Mouse (Mus musculus): Measurements from ENCODE around the gene Miga2. TPM values are rescaled to one million over a fixed set of nuclear protein-coding genes. Genes with fewer than 3 reads are reported as not detected.

Gene Miga2
- polyA plus RNA-seq, 1 experiment from 2014 or later = 29.4 TPM

DNA sequence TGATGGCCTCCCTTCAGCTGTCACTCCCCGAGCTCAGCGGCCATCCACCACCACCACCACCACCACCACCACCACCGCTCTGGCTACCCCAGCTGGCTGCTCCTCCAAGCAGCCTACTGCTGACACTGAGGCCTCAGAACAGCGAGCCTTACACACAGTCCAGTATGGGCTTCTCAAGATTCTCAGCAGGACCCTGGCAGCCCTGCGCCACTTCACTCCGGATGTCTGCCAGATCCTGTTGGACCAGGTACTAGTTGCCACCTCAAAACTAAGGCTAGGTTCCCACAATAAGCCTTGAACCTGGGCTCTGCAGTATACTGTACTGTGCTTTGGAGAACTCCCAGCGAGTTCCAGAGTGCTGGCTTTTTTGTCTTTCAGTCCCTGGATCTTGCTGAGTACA lies 21.5 kb upstream of the Miga2 start:
- WGBS = 95% methylated on average over 7 of the region's 7 CpGs
- Histone ChIP-seq H3K9me3 (no peaks in the 10 kb centered on the region), H3K4me2 (replicated peaks) (no peak overlapping the region), H3K4me3 (replicated peaks) (no peak overlapping the region), H3K9ac (replicated peaks) (no peak overlapping the region), H3K36me3 (peaks cover 97% of the 10 kb centered on the region), H3K4me1 (replicated peaks) (no peaks in the 10 kb centered on the region), H3K27me3 (no peaks in the 10 kb centered on the region), H3K27ac (no peak overlapping the region)
- no peak for ATAC-seq

GRCm38 (mm10) chr2:30343601-30344137 lies 20.4 kb upstream of the Miga2 start:
- Histone ChIP-seq H3K36me3 (peaks cover 100% of the 10 kb centered on the region), H3K4me2 (replicated peaks) (no peak overlapping the region), H3K9me3 (no peaks in the 10 kb centered on the region), H3K27ac (peak overlapping the region; percentile 30; the same call in 1 of the 2 replicates), H3K27me3 (no peaks in the 10 kb centered on the region), H3K9ac (replicated peaks) (no peak overlapping the region), H3K4me1 (replicated peaks) (no peaks in the 10 kb centered on the region), H3K4me3 (replicated peaks) (no peak overlapping the region)
- 72% methylated on average over 14 of the region's 14 CpGs for WGBS
- ATAC-seq = no peak

GRCm38 (mm10) chr2:30345971-30346676 lies 17.9 kb upstream of the Miga2 start:
- 93% methylated on average over 7 of the region's 7 CpGs for WGBS
- Histone ChIP-seq H3K36me3 (peaks cover 100% of the 10 kb centered on the region), H3K9me3 (no peaks in the 10 kb centered on the region), H3K4me2 (replicated peaks) (no peak overlapping the region), H3K27ac (no peak overlapping the region), H3K4me3 (replicated peaks) (no peak overlapping the region), H3K4me1 (replicated peaks) (no peaks in the 10 kb centered on the region), H3K9ac (replicated peaks) (no peak overlapping the region), H3K27me3 (no peaks in the 10 kb centered on the region)
- ATAC-seq = no peak

DNA sequence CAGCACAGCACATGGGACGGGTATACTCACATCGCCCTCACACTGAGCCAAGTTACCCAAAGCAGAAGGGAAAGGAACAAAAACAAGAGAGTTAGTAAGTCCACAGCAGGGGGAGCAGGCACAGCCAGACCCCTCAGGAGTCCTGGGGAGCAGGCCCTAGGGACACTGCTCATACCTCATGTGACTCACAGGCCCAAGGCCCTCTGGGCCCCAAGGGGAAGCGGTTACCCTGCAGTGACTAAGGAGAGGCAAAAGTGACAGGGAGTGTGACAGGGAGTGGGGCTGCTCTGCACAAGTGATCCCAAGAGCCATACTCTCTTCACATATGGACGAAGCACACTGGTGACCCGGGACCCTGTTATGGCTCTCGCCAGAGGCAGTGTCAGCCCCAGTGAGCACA lies 14.8 kb upstream of the Miga2 start:
- no peak overlapping the region for H3K4me2 ChIP-seq (replicated peaks)
- H3K27me3 ChIP-seq = no peaks in the 10 kb centered on the region
- H3K27ac ChIP-seq = no peak overlapping the region
- 90% methylated on average over 6 of the region's 6 CpGs for WGBS
- no peaks in the 10 kb centered on the region for H3K4me1 ChIP-seq (replicated peaks)
- H3K36me3 ChIP-seq = peaks cover 92% of the 10 kb centered on the region
- H3K9ac ChIP-seq (replicated peaks) = no peak overlapping the region
- H3K4me3 ChIP-seq (replicated peaks) = no peak overlapping the region
- ATAC-seq = no peak
- H3K9me3 ChIP-seq = no peaks in the 10 kb centered on the region

- Histone ChIP-seq H3K4me2 (replicated peaks) (no peak overlapping the region), H3K4me1 (replicated peaks) (peaks cover 9% of the 10 kb centered on the region), H3K9me3 (no peaks in the 10 kb centered on the region), H3K27me3 (no peaks in the 10 kb centered on the region), H3K36me3 (peaks cover 80% of the 10 kb centered on the region), H3K27ac (no peak overlapping the region), H3K4me3 (replicated peaks) (no peak overlapping the region), H3K9ac (replicated peaks) (no peak overlapping the region)
- no peak for ATAC-seq
- 88% methylated on average over 2 of the region's 2 CpGs for WGBS
Measured at GRCm38 (mm10) chr2:30351149-30351548, 12.9 kb upstream of the Miga2 start.

- Histone ChIP-seq H3K27me3 (no peaks in the 10 kb centered on the region), H3K4me1 (replicated peaks) (peaks cover 35% of the 10 kb centered on the region), H3K9ac (replicated peaks) (peak overlapping the region; percentile 91), H3K27ac (no peak overlapping the region), H3K4me2 (replicated peaks) (no peak overlapping the region), H3K36me3 (peaks cover 33% of the 10 kb centered on the region), H3K9me3 (no peaks in the 10 kb centered on the region), H3K4me3 (replicated peaks) (no peak overlapping the region)
- 70% methylated on average over 4 of the region's 4 CpGs for WGBS
- no peak for ATAC-seq
Measured at GRCm38 (mm10) chr2:30355861-30356260, 8.2 kb upstream of the Miga2 start.

GRCm38 (mm10) chr2:30356266-30356665 lies 7.8 kb upstream of the Miga2 start:
- no peaks in the 10 kb centered on the region for H3K27me3 ChIP-seq
- no peak overlapping the region for H3K4me3 ChIP-seq (replicated peaks)
- WGBS = 35% methylated on average over 4 of the region's 4 CpGs
- ATAC-seq = no peak
- H3K4me1 ChIP-seq (replicated peaks) = peaks cover 35% of the 10 kb centered on the region
- no peak overlapping the region for H3K27ac ChIP-seq
- peak overlapping the region; percentile 91 for H3K9ac ChIP-seq (replicated peaks)
- no peaks in the 10 kb centered on the region for H3K9me3 ChIP-seq
- peaks cover 29% of the 10 kb centered on the region for H3K36me3 ChIP-seq
- no peak overlapping the region for H3K4me2 ChIP-seq (replicated peaks)

DNA sequence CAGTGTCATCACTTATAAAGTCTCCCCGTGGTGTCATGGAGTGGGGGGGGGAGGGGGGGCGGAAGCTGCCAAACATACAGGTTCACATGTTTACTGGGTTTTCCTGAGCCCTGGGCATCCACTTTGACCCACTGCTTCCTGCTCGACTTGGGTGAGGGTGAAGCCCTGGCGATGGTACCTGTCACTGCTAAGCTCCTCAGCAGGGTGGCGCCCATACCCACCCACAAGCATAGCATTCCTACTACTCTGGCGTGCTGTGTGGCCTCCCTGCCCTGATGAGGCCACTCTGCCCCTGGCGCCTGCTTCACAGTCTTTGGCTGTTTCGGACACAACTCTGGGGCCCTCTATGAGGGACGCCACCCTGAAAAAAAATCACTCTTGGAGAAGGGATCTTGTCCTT lies 7.1 kb upstream of the Miga2 start:
- Histone ChIP-seq H3K4me3 (replicated peaks) (no peak overlapping the region), H3K4me1 (replicated peaks) (peaks cover 35% of the 10 kb centered on the region), H3K36me3 (peaks cover 28% of the 10 kb centered on the region), H3K27ac (no peak overlapping the region), H3K9me3 (no peaks in the 10 kb centered on the region), H3K9ac (replicated peaks) (peak overlapping the region; percentile 91), H3K27me3 (no peaks in the 10 kb centered on the region), H3K4me2 (replicated peaks) (0 out of 2 replicates have a peak overlapping the region, but pooled peaks have one; percentile 11)
- no peak for ATAC-seq
- 67% methylated on average over 9 of the region's 9 CpGs for WGBS

GRCm38 (mm10) chr2:30357552-30358510 lies 6.2 kb upstream of the Miga2 start:
- Histone ChIP-seq H3K9ac (replicated peaks) (peak overlapping the region; percentile 91), H3K9me3 (no peaks in the 10 kb centered on the region), H3K4me3 (replicated peaks) (peak overlapping the region; percentile 84), H3K36me3 (peaks cover 21% of the 10 kb centered on the region), H3K4me2 (replicated peaks) (peak overlapping the region; percentile 94), H3K4me1 (replicated peaks) (peaks cover 35% of the 10 kb centered on the region), H3K27me3 (no peaks in the 10 kb centered on the region), H3K27ac (no peak overlapping the region)
- 0 out of 2 replicates have a peak, but pooled peaks have one; percentile 4 for ATAC-seq
- WGBS = 60% methylated on average over 8 of the region's 8 CpGs

GRCm38 (mm10) chr2:30358533-30359531 lies 5.2 kb upstream of the Miga2 start, which contains the start of gene Sh3glb2:
TSS of gene Sh3glb2 (minus strand) at chr2:30359337.
- peak within 1 kb of the TSS; percentile 91 for H3K9ac ChIP-seq (replicated peaks)
- H3K36me3 ChIP-seq = peaks cover 11% of the 10 kb centered on the region
- ATAC-seq = peak; percentile 85
- peak within 1 kb of the TSS; percentile 77 for H3K27ac ChIP-seq
- peak within 1 kb of the TSS; percentile 84 for H3K4me3 ChIP-seq (replicated peaks)
- 4% methylated on average over 51 of the region's 73 CpGs for WGBS
- H3K4me1 ChIP-seq (replicated peaks) = peaks cover 35% of the 10 kb centered on the region
- peak within 1 kb of the TSS; percentile 94 for H3K4me2 ChIP-seq (replicated peaks)
- H3K27me3 ChIP-seq = no peaks in the 10 kb centered on the region
- H3K9me3 ChIP-seq = no peaks in the 10 kb centered on the region

DNA sequence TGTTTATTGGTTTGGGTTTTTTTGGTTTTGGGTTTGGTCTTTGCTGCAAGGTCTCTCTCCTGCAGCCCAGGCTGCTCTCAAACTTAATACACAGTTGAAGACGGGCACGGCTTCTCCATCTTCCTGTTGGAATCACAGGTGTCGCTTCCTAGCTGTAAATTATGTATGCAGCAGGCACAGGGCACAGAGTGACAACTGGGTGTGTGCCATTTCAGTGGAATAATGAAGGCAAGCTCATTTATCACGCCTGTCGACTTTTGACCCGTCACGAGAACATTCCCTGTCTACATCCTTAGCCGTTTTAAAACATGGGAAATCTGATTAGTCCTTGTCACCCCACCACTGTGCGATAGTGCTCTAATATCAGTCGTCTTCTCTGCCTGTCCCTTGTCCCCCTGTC lies 3.4 kb upstream of the Miga2 start:
- 66% methylated on average over 10 of the region's 10 CpGs for WGBS
- Histone ChIP-seq H3K36me3 (no peaks in the 10 kb centered on the region), H3K27me3 (no peaks in the 10 kb centered on the region), H3K4me3 (replicated peaks) (no peak overlapping the region), H3K9ac (replicated peaks) (no peak overlapping the region), H3K27ac (no peak overlapping the region), H3K4me1 (replicated peaks) (peaks cover 44% of the 10 kb centered on the region), H3K9me3 (no peaks in the 10 kb centered on the region), H3K4me2 (replicated peaks) (no peak overlapping the region)
- ATAC-seq = no peak

Data from midbrain, embryonic 13.5 days (tissue).